Mouse (Mus musculus): ENCODE data around the gene Aph1a. TPM values are rescaled to one million over a fixed set of nuclear protein-coding genes. Genes with fewer than 3 reads are reported as not detected.

Aph1a gene
- polyA plus RNA-seq, 2 experiments: 35.8 to 116 TPM

DNA sequence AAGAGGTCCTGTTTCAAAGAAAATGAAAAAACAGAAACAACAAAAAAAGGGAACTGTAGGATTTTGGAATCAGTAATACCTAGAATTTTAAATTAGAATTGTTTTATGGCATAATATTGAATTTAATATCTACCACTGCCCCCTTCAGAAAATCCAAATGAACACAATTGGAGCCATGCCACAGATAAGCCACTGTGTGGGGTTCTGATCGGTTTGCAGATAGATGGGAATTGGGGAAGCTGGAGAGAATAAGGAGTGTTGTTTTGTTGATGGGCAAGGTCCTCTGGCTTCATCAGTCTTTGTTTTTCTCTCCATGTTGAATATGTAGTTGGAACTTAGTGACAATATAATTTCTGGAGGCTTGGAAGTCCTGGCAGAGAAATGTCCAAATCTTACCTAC lies 40.7 kb downstream of the Aph1a start:
- H3K4me3 ChIP-seq (replicated peaks; ENCODE audit: low read length): no peak overlapping the region
- no peaks in the 10 kb centered on the region for H3K27me3 ChIP-seq (ENCODE audit: control insufficient read depth, insufficient read depth, low read length)
- TF ChIP-seq POLR2A (IDR thresholded peaks at IDR 0.05; ENCODE audit: borderline replicate concordance, extremely low read depth, insufficient read depth, insufficient read length): no peak
- DNase-seq (ENCODE audit: low spot score): no peak
- no peaks in the 10 kb centered on the region for H3K9me3 ChIP-seq (ENCODE audit: control insufficient read depth, low read length)
- no peak overlapping the region for H3K27ac ChIP-seq (replicated peaks; ENCODE audit: low read depth, low read length)
- no peak overlapping the region for H3K9ac ChIP-seq (ENCODE audit: low read depth, low read length, severe bottlenecking)
- H3K4me2 ChIP-seq (replicated peaks; ENCODE audit: low read depth, low read length, severe bottlenecking): no peak overlapping the region
- ATAC-seq (ENCODE audit: low FRiP score, low read depth): no peak
- 86% methylated on average over 1 of the region's 1 CpGs for WGBS
- 0 out of 2 replicates have a peak, but pooled peaks cover 6% of the 10 kb centered on the region for H3K4me1 ChIP-seq (ENCODE audit: control insufficient read depth, insufficient read depth, low read length)
- peaks cover 52% of the 10 kb centered on the region for H3K36me3 ChIP-seq (ENCODE audit: control insufficient read depth, insufficient read depth, low read length)

- ATAC-seq (ENCODE audit: low FRiP score, low read depth): no peak
- Histone ChIP-seq H3K4me1 (ENCODE audit: control insufficient read depth, insufficient read depth, low read length) (no peaks in the 10 kb centered on the region), H3K27me3 (ENCODE audit: control insufficient read depth, insufficient read depth, low read length) (no peaks in the 10 kb centered on the region), H3K9me3 (ENCODE audit: control insufficient read depth, low read length) (no peaks in the 10 kb centered on the region), H3K9ac (ENCODE audit: low read depth, low read length, severe bottlenecking) (no peak overlapping the region), H3K36me3 (ENCODE audit: control insufficient read depth, insufficient read depth, low read length) (peaks cover 87% of the 10 kb centered on the region), H3K4me2 (replicated peaks; ENCODE audit: low read depth, low read length, severe bottlenecking) (no peak overlapping the region), H3K4me3 (replicated peaks; ENCODE audit: low read length) (no peak overlapping the region), H3K27ac (replicated peaks; ENCODE audit: low read depth, low read length) (no peak overlapping the region)
- no peak for DNase-seq (ENCODE audit: low spot score)
- TF ChIP-seq POLR2A (IDR thresholded peaks at IDR 0.05; ENCODE audit: borderline replicate concordance, extremely low read depth, insufficient read depth, insufficient read length): no peak
- WGBS: 96% methylated on average over 8 of the region's 8 CpGs
These were observed 44.4 kb downstream of the Aph1a start for GRCm38 (mm10) chr3:95938217-95938616.

- Histone ChIP-seq H3K27ac (replicated peaks; ENCODE audit: low read depth, low read length) (no peak overlapping the region), H3K9ac (ENCODE audit: low read depth, low read length, severe bottlenecking) (no peak overlapping the region), H3K27me3 (ENCODE audit: control insufficient read depth, insufficient read depth, low read length) (no peaks in the 10 kb centered on the region), H3K9me3 (ENCODE audit: control insufficient read depth, low read length) (no peaks in the 10 kb centered on the region), H3K4me3 (replicated peaks; ENCODE audit: low read length) (no peak overlapping the region), H3K4me2 (replicated peaks; ENCODE audit: low read depth, low read length, severe bottlenecking) (no peak overlapping the region), H3K36me3 (ENCODE audit: control insufficient read depth, insufficient read depth, low read length) (peaks cover 84% of the 10 kb centered on the region), H3K4me1 (ENCODE audit: control insufficient read depth, insufficient read depth, low read length) (no peaks in the 10 kb centered on the region)
- no peak for TF ChIP-seq POLR2A (IDR thresholded peaks at IDR 0.05; ENCODE audit: borderline replicate concordance, extremely low read depth, insufficient read depth, insufficient read length)
- no peak for ATAC-seq (ENCODE audit: low FRiP score, low read depth)
- no peak for DNase-seq (ENCODE audit: low spot score)
- WGBS: 95% methylated on average over 15 of the region's 15 CpGs
These were observed 45.1 kb downstream of the Aph1a start for GRCm38 (mm10) chr3:95938835-95939234.

GRCm38 (mm10) chr3:95942749-95943148 lies 49.0 kb downstream of the Aph1a start:
- ATAC-seq (ENCODE audit: low FRiP score, low read depth): no peak
- Histone ChIP-seq H3K9me3 (ENCODE audit: control insufficient read depth, low read length) (no peaks in the 10 kb centered on the region), H3K9ac (ENCODE audit: low read depth, low read length, severe bottlenecking) (no peak overlapping the region), H3K27me3 (ENCODE audit: control insufficient read depth, insufficient read depth, low read length) (no peaks in the 10 kb centered on the region), H3K36me3 (ENCODE audit: control insufficient read depth, insufficient read depth, low read length) (peaks cover 86% of the 10 kb centered on the region), H3K4me1 (ENCODE audit: control insufficient read depth, insufficient read depth, low read length) (no peaks in the 10 kb centered on the region), H3K4me2 (replicated peaks; ENCODE audit: low read depth, low read length, severe bottlenecking) (no peak overlapping the region), H3K27ac (replicated peaks; ENCODE audit: low read depth, low read length) (no peak overlapping the region), H3K4me3 (replicated peaks; ENCODE audit: low read length) (no peak overlapping the region)
- no peak for DNase-seq (ENCODE audit: low spot score)
- 86% methylated on average over 6 of the region's 6 CpGs for WGBS
- no peak for TF ChIP-seq POLR2A (IDR thresholded peaks at IDR 0.05; ENCODE audit: borderline replicate concordance, extremely low read depth, insufficient read depth, insufficient read length)

DNA sequence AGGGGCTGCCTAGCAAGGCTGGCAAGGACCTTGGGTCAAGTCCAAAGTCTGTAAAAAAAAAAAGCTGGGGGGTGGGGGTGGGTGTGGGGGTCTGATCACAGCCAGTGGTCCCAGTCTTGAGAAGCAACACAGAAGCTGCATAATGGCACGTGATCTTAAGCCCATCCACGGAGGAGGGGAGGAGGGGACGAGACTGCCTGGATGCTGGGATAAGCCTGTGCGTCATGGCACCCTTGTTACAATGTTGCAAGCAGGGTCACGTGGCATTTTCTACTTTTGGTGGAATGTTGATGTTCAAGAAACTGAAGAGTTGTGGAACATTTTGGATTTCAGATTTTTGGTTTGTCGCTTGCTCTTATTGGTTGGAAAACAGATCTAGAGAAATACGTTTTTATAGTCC lies 49.5 kb downstream of the Aph1a start:
- 96% methylated on average over 7 of the region's 7 CpGs for WGBS
- Histone ChIP-seq H3K4me3 (replicated peaks; ENCODE audit: low read length) (no peak overlapping the region), H3K27me3 (ENCODE audit: control insufficient read depth, insufficient read depth, low read length) (no peaks in the 10 kb centered on the region), H3K4me1 (ENCODE audit: control insufficient read depth, insufficient read depth, low read length) (no peaks in the 10 kb centered on the region), H3K9ac (ENCODE audit: low read depth, low read length, severe bottlenecking) (no peak overlapping the region), H3K9me3 (ENCODE audit: control insufficient read depth, low read length) (no peaks in the 10 kb centered on the region), H3K4me2 (replicated peaks; ENCODE audit: low read depth, low read length, severe bottlenecking) (no peak overlapping the region), H3K36me3 (ENCODE audit: control insufficient read depth, insufficient read depth, low read length) (peaks cover 81% of the 10 kb centered on the region), H3K27ac (replicated peaks; ENCODE audit: low read depth, low read length) (no peak overlapping the region)
- no peak for ATAC-seq (ENCODE audit: low FRiP score, low read depth)
- no peak for DNase-seq (ENCODE audit: low spot score)
- TF ChIP-seq POLR2A (IDR thresholded peaks at IDR 0.05; ENCODE audit: borderline replicate concordance, extremely low read depth, insufficient read depth, insufficient read length): no peak

DNA sequence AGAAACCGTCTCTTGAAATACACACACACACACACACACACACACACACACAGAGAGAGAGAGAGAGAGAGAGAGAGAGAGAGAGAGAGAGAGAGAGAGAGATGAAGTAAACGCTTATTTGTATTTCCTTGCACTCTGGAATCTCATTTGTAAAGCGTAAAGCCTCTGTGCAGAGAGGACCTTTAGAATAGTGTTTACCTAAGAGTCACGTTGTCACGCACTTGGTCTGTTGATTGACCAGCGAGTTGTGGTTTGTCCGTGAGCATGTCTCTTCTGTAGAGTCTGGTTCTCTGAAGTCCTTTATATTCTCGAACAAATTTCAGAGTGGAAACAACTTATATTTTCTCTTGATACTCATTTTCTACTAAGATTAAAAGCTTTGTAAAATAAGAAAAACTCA lies 51.0 kb downstream of the Aph1a start:
- ATAC-seq (ENCODE audit: low FRiP score, low read depth): no peak
- no peak for DNase-seq (ENCODE audit: low spot score)
- no peaks in the 10 kb centered on the region for H3K4me1 ChIP-seq (ENCODE audit: control insufficient read depth, insufficient read depth, low read length)
- no peak for TF ChIP-seq POLR2A (IDR thresholded peaks at IDR 0.05; ENCODE audit: borderline replicate concordance, extremely low read depth, insufficient read depth, insufficient read length)
- WGBS: 96% methylated on average over 8 of the region's 8 CpGs
- no peaks in the 10 kb centered on the region for H3K9me3 ChIP-seq (ENCODE audit: control insufficient read depth, low read length)
- H3K27me3 ChIP-seq (ENCODE audit: control insufficient read depth, insufficient read depth, low read length): no peaks in the 10 kb centered on the region
- peaks cover 68% of the 10 kb centered on the region for H3K36me3 ChIP-seq (ENCODE audit: control insufficient read depth, insufficient read depth, low read length)
- no peak overlapping the region for H3K4me3 ChIP-seq (replicated peaks; ENCODE audit: low read length)
- H3K27ac ChIP-seq (replicated peaks; ENCODE audit: low read depth, low read length): no peak overlapping the region
- H3K4me2 ChIP-seq (replicated peaks; ENCODE audit: low read depth, low read length, severe bottlenecking): no peak overlapping the region
- H3K9ac ChIP-seq (ENCODE audit: low read depth, low read length, severe bottlenecking): no peak overlapping the region
